Mouse (Mus musculus): ENCODE results near the gene Syngap1.
"Not testable (repeated sequence)": the region's sequence is repeated elsewhere in the genome, so short reads cannot be mapped to it uniquely, and the experiment has no call there.

The Syngap1 gene

GRCm38 (mm10) chr17:26956309-26956708, 15.3 kb downstream of the Syngap1 start:
- no peak for DNase-seq (ENCODE audit: low spot score in 2 of 2)

- DNase-seq (ENCODE audit: low spot score in 2 of 2): no peak
These were observed 15.8 kb downstream of the Syngap1 start for GRCm38 (mm10) chr17:26956895-26957294.

- DNase-seq (ENCODE audit: low spot score in 2 of 2): no peak
These were observed 16.8 kb downstream of the Syngap1 start for GRCm38 (mm10) chr17:26957872-26958271.

- DNase-seq (ENCODE audit: low spot score in 2 of 2): peak; percentile 67 to 74
These were observed 17.8 kb downstream of the Syngap1 start for GRCm38 (mm10) chr17:26958880-26959279.

GRCm38 (mm10) chr17:26959815-26960214, 18.8 kb downstream of the Syngap1 start:
- DNase-seq (ENCODE audit: low spot score in 2 of 2): no peak

- DNase-seq (ENCODE audit: low spot score in 2 of 2): no peak
These were observed 20.7 kb downstream of the Syngap1 start for GRCm38 (mm10) chr17:26961572-26962240.

GRCm38 (mm10) chr17:26966993-26967392, 25.9 kb downstream of the Syngap1 start:
- no peak for DNase-seq (ENCODE audit: low spot score in 2 of 2)

- no peak for DNase-seq (ENCODE audit: low spot score in 2 of 2)
These were observed 26.4 kb downstream of the Syngap1 start for GRCm38 (mm10) chr17:26967477-26967876.

- no peak for DNase-seq (ENCODE audit: low spot score in 2 of 2)
These were observed 27.2 kb downstream of the Syngap1 start for GRCm38 (mm10) chr17:26968200-26968611.

GRCm38 (mm10) chr17:26969257-26969656, 28.2 kb downstream of the Syngap1 start:
- no peak for DNase-seq (ENCODE audit: low spot score in 2 of 2)

GRCm38 (mm10) chr17:26970221-26970620, 29.2 kb downstream of the Syngap1 start:
- DNase-seq (ENCODE audit: low spot score in 2 of 2): peak in 1 of 2 experiments; percentile 4

GRCm38 (mm10) chr17:26971247-26971905, 30.3 kb downstream of the Syngap1 start:
- peak in 1 of 2 experiments; percentile 6 for DNase-seq (ENCODE audit: low spot score in 2 of 2)

- DNase-seq (ENCODE audit: low spot score in 2 of 2): no peak
These were observed 31.1 kb downstream of the Syngap1 start for GRCm38 (mm10) chr17:26972107-26972506.

- DNase-seq (ENCODE audit: low spot score in 2 of 2): peak; percentile 94 to 97
These were observed 31.9 kb downstream of the Syngap1 start, which contains the start of gene Zbtb9 for GRCm38 (mm10) chr17:26972703-26973574. Zbtb9 (plus strand) TSS chr17:26973167.

GRCm38 (mm10) chr17:26974547-26974946, 33.5 kb downstream of the Syngap1 start:
- DNase-seq (ENCODE audit: low spot score in 2 of 2): no peak

GRCm38 (mm10) chr17:26975415-26975814, 34.4 kb downstream of the Syngap1 start:
- no peak for DNase-seq (ENCODE audit: low spot score in 2 of 2)

- not testable (repeated sequence) for DNase-seq (ENCODE audit: low spot score in 2 of 2)
These were observed 36.3 kb downstream of the Syngap1 start for GRCm38 (mm10) chr17:26977354-26977753.

- DNase-seq (ENCODE audit: low spot score in 2 of 2): no peak
These were observed 38.4 kb downstream of the Syngap1 start for GRCm38 (mm10) chr17:26979426-26979825.

- DNase-seq (ENCODE audit: low spot score in 2 of 2): no peak
These were observed 40.0 kb downstream of the Syngap1 start for GRCm38 (mm10) chr17:26981050-26981449.

- no peak for DNase-seq (ENCODE audit: low spot score in 2 of 2)
These were observed 42.3 kb downstream of the Syngap1 start for GRCm38 (mm10) chr17:26983382-26983781.

- DNase-seq (ENCODE audit: low spot score in 2 of 2): no peak
These were observed 44.6 kb downstream of the Syngap1 start for GRCm38 (mm10) chr17:26985503-26986179.

- DNase-seq (ENCODE audit: low spot score in 2 of 2): no peak
These were observed 49.5 kb downstream of the Syngap1 start for GRCm38 (mm10) chr17:26990521-26990920.
